Mouse (Mus musculus): Measurements from ENCODE around the gene Plekha1. TPM values are rescaled to one million over a fixed set of nuclear protein-coding genes. Genes with fewer than 3 reads are reported as not detected.
A peak's percentile ranks its signal among the peaks of the same experiment; 100 is the strongest.

The Plekha1 gene
- total RNA-seq, 1 experiment from 2014 or later: 52.4 TPM

DNA sequence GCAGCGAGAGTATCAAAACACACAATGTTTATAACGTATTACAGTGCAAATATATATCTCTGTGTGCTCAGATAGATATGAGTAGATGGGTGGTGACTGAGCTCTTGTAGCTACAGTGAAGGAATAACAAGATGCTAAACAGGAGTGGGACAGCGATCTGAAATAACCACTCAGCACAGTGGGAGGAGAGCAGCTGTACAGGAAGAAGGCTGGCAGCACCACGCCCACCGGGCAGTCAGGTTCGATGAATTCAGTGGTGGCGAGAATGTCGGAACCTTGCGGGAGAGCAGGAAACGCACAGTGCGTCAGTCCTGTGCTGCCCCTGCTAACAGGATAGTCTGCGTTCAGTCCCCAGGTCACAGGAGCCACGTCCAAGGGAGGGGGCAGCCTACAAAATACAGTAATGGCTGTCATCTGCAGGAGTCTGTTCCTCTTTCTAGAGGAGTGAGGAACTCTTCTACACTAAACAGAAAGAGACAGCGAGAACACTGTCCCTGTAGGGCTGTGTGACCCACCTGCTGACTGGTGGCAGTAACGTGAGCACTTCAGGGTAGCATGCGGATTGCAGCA, 38.0 kb downstream of the Plekha1 start:
- ATAC-seq (ENCODE audit: extremely low read depth, insufficient number of reproducible peaks, low FRiP score, poor library complexity, severe bottlenecking): peak; percentile 59

DNA sequence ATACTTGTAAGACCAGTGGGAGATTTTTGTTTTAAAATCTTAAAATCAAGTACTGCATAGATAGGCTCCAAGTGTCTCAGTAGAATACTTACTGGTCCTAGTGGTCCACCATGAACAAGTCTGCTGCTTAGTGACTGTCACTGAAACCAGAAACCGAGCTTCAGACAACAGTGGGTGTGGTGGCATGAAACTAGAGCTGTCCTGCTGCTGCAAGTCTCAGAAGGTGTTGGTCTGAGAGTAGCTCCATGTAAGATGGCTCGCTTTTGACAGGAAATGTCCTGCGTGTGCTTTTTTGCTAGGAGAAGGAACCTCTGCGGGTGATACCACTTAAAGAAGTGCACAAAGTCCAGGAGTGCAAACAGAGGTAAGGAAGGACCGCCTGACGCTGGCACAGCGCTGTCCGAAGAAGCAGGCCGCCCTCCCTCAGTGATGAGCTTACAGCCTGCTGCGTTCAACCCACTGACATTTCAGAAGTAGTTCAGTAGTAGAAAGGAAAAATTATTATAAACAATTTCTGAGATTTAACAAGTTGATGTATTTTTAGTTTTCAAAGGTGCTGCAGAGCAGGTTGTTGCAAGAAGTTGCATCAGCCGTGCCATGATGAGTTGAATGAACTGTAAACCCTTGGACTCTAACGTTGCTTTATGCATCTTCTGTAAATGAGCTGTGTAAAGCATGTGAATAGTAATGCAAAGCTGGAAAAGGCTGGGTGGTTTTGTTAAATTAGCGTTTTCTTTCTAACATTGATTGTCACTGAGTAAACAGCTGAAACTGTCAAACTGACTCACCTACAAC, 39.2 kb downstream of the Plekha1 start:
- no peak for ATAC-seq (ENCODE audit: extremely low read depth, insufficient number of reproducible peaks, low FRiP score, poor library complexity, severe bottlenecking)

DNA sequence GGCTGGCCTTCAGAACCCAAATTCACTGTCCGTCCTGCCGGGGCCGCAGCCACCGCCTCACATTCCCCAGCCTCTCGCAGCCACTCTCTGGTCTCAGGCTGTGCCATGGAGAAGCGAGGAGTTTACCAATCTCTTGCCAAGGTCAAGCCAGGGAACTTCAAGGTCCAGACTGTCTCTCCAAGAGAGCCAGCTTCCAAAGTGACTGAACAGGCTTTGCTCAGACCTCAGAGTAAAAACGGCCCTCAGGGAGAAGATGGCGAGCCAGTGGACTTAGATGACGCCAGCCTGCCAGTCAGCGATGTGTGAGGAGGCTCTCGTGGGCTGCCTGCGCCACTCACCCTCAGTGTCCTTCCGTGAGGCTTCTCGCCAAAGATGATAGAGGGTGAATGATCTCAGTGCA, 45.3 kb downstream of the Plekha1 start:
- no peak for ATAC-seq (ENCODE audit: extremely low read depth, insufficient number of reproducible peaks, low FRiP score, poor library complexity, severe bottlenecking)

DNA sequence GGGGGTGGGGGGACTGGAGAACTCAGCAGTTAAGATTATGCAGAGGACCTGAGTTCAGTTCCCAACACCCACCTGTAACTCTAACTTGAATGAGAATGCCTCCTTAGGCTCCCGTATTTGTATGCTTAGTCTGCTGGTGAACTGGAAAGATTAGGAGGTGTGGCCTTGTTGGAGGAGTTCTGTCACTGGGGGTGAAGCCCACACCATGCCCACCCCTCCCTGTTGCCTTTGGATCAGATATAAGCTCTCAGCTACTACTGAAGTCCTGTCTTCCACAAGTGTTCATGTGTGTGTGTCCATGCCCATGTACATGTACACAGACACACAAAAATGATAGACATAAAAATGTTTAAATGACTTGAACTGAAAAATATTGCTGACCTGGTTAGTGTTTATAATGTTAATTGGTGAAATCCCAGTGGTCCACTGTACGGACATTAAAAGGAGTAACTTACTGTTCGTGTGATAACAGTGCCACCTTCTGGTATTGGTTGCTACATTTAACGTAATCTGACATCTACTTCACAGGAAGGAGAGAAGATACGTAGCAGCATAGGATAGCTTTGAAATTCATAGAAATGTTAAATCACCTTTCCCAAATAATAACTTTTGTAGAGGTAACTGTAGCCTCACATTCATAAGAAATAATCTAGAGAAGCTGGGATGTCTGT, 49.3 kb downstream of the Plekha1 start:
- ATAC-seq (ENCODE audit: extremely low read depth, insufficient number of reproducible peaks, low FRiP score, poor library complexity, severe bottlenecking): 0 out of 2 replicates have a peak, but pooled peaks have one; percentile 26

DNA sequence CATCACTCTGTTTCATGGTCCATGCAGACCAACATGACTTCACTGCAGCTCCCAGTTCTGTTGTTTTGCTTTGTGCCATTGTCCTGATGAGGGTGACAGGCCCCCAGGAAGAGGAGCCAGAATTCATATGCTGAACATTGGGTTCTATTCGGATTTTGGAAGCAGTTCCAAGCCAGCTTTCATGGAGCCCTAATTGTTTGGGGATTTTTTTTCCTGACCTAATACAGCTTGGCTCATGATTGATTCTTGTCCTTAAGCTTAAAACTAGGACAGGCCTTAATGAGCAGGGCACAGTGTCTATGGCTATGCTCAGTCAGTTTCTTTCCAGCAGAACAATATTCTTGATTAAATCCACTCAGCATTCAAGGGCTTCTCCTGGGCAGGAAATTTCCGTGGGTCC, 52.7 kb downstream of the Plekha1 start:
- no peak for ATAC-seq (ENCODE audit: extremely low read depth, insufficient number of reproducible peaks, low FRiP score, poor library complexity, severe bottlenecking)

DNA sequence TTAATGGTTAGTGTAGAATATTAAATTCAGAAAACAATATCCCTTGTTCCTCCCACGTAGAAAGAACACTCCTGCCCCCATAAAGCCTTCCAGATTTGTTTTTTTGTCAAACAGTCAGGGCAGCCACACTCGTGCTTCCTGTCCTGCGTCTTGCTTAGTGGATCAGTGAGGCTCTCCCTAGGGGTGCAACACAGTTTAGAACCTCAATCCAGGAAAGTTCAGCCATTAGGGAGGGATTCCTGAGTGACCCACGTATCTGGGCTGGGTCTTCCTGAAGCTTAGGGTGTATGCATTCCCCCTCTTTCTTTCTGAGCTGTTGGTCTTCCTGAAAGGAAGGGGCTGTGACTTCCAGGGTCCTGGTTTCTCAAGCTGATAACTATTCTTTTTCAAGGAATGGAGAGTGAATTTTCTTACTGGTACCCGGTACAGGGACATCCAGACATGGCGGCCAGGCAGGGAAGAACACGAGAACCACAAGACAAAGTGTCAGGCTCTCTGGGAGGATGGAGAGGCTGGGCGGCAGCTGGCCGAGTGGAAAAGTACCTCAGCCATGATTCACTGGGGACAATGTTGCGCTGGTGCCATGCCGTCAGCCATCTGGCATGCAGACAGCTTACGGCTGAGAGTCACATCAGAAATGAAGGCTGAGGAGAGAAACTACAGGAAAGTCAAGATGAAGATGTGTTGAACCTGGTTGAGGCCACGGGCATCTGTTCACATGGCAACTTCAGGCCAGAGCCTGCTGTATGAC, 57.6 kb downstream of the Plekha1 start:
- ATAC-seq (ENCODE audit: extremely low read depth, insufficient number of reproducible peaks, low FRiP score, poor library complexity, severe bottlenecking): no peak

DNA sequence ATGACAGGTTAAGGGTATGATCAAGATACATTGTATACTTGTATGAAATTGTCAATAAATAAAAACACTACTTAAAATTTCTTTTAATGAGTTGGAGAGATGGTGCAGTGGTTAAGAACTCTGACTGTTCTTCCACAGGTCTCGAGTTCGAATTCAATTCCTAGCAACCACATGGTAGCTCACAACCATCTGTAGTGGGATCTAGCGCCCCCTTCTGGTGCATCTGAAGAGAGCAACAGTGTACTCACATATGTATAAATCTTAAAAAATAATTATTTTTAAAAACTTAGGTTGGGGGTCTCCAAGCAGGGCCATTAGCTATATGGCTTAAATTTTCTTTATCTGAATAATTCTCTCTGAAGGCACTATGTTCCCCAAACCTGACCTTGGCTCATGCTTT, 64.8 kb downstream of the Plekha1 start:
- ATAC-seq (ENCODE audit: extremely low read depth, insufficient number of reproducible peaks, low FRiP score, poor library complexity, severe bottlenecking): no peak

DNA sequence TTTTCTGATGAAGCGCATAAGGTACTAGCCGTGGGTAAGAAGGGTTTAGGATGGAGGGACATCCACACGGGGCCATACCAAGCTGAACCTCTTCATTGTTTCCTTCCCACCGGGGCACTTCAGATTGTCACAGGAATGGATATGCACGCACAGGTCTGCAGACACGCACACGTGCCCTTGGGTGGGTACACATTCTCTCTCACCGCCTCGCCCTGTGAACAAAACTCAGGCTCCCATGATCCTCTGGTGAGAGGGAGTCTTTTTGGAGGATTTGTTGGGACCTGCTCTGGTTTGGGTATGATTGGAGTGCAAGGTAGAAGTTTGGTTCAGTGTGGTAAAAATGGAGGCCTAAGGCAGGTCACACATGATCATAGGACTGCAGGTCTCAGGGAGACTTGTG, 67.4 kb downstream of the Plekha1 start:
- ATAC-seq (ENCODE audit: extremely low read depth, insufficient number of reproducible peaks, low FRiP score, poor library complexity, severe bottlenecking): no peak

DNA sequence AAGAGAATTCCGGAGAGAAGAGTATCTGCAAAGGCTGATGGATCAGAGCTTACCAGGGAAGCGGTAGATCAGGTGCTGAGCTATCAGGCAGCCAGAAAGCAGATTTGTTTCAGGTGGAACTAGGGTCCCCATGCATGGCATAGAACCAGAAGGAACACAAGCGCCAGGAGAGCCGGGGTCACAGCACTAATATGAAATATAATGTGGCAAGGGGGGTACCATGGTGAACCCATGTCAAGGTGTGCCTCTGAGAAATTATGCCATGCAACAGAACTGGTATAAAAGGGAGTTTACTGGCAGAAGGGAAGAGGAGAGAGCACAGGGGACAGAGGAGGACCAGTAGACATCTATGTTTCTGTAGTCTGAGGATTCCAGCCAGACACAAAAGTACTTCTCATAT, 69.1 kb downstream of the Plekha1 start:
- no peak for ATAC-seq (ENCODE audit: extremely low read depth, insufficient number of reproducible peaks, low FRiP score, poor library complexity, severe bottlenecking)

DNA sequence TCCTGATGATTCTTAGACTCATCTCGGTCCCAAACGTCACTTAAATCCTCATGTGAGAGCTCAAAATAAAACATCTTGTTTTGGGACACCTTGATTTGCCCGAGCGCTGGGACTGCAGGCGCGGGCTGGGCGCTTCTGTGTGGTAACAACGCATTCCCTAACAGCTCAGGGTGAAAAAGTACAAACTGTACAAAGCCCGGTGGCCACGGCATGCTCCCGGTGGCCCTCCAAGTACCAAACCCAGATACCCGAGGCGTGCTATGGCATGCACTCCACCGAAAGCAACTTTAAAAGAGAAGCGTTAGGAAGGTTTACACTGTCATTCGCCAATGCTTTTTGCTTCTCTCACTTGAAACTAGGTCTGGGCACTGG, 69.9 kb downstream of the Plekha1 start:
- no peak for ATAC-seq (ENCODE audit: extremely low read depth, insufficient number of reproducible peaks, low FRiP score, poor library complexity, severe bottlenecking)

DNA sequence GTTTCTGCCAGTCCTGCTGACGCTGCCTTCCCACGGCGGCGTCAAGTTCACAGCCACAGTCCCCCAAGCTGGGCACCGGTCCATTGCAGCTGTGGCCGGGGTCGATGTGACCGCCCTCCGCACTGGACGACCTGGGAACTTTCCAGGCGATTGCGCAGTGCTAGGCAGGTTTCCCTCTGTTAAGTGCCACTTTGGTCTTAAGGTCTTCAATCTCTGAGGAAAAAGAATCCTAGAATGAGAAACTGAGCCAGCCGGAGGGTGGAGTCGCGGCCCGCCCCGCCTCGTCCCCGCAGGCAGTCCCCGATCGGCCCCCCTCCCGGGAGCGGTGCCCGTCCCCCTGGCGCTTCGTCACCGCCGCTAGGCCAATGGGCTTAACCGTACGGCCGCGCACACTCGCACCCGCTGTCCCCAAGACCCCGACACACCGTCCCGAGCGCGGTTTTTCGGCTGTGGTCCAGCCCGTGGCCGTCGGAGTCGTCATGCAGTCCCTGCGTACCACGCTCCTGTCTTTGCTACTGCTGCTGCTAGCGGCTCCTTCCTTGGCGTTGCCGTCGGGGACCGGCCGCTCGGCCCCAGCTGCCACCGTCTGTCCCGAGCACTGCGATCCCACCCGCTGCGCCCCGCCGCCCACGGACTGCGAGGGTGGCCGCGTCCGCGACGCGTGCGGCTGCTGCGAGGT, 70.4 kb downstream of the Plekha1 start, which contains the start of gene Htra1:
Gene Htra1 (plus strand): TSS at position 319 of the 679 bp plus-strand sequence.
- no peak for ATAC-seq (ENCODE audit: extremely low read depth, insufficient number of reproducible peaks, low FRiP score, poor library complexity, severe bottlenecking)

DNA sequence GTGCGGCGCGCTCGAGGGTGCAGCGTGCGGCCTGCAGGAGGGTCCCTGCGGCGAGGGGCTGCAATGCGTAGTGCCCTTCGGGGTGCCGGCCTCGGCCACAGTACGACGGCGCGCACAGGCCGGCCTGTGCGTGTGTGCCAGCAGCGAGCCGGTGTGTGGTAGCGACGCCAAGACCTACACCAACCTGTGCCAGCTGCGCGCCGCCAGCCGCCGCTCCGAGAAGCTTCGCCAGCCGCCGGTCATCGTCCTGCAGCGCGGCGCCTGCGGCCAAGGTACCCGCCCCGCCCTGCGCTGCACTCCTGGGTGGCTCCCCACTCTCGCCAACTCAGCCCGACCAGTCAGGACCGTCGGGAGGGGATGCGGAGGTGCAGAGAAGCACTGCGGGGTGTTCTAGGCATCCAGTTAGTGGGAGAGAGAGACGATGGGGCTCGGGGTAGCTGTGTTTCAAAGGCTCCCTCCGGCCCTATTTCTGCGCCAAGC, 71.0 kb downstream of the Plekha1 start:
- no peak for ATAC-seq (ENCODE audit: extremely low read depth, insufficient number of reproducible peaks, low FRiP score, poor library complexity, severe bottlenecking)

DNA sequence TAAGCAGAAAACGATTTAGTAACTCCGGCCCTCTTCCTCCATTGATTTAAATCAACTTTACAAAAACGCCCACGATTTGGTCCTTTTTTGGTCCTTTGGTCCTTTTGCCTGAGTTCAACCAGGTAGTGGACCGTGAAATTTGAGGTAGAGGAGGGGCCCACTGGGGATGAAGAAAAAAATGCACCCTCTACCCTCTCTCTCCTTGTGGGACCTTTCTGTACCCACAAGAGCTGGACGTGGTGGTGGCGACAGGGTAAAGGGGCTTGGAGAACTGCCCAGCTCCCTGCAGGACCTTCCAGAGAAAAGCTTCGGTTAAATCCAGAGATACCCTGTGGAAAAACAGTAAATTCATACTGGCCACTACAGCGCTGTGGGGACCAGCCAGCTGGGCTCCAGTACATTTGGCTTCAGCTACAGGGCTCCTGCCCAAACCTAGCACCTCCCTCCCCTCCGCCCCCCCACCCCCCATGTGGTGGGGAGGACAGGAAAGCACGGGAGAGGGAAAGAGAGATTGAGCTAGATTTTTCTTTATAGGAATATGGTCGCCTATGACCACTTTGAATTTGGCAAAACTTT, 71.8 kb downstream of the Plekha1 start:
- no peak for ATAC-seq (ENCODE audit: extremely low read depth, insufficient number of reproducible peaks, low FRiP score, poor library complexity, severe bottlenecking)

DNA sequence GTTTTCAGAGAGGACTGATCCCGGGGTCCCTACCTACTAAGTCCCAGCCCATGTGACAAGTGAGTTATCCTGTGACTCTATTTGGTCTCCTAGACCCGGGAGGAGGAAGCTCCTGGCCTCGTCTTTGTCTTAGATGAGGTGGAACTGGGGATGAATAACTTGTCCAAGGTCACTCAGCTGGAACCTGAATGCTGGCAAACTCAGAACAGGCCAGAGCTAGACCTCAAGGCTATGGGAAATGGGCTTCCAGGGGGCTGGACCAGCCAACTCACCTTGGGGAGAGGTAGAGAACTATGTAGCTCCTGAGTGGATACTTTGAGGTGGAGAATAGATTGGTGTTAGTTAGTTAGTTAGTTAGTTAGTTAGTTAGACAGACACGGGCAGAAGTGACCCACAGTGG, 72.4 kb downstream of the Plekha1 start:
- ATAC-seq (ENCODE audit: extremely low read depth, insufficient number of reproducible peaks, low FRiP score, poor library complexity, severe bottlenecking): no peak

DNA sequence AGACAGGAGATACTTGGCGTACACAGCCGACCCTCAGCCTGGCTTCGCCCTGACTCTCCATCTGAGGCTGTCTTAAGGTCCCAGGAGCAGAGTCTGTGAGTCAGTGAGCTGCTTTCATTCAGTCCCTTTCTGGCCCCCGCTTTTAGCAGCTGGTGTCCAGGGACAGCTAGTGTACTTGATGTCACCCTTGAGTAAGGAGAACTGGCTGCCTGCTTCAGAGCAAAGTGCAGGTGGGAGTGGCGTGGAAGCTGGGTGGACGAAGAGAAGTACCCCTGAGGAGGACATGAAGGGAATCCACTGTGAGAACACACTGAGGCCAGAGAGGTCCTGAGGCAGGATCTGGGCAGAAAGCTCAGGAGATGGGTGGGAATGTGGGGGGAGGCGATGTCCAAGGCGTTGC, 73.3 kb downstream of the Plekha1 start:
- no peak for ATAC-seq (ENCODE audit: extremely low read depth, insufficient number of reproducible peaks, low FRiP score, poor library complexity, severe bottlenecking)

DNA sequence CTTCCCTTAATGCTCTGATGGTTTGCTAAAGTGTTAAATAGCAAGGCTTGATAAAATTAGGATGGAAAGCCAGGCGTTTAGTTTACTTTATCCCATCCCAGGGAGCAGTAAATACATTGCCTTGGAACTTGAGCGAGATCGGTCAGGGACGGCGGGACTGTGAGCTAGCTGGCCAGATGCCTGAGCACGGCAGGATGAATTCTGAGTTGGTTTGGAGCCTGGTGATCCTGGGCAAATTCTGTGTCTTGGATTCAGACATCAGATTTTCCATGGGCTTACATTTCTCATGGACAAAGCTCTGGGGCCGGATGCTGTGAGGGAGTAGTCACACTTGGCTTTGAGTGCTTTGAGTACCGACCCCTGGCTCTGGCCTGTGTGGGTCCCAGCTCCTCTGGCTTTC, 75.2 kb downstream of the Plekha1 start:
- no peak for ATAC-seq (ENCODE audit: extremely low read depth, insufficient number of reproducible peaks, low FRiP score, poor library complexity, severe bottlenecking)

DNA sequence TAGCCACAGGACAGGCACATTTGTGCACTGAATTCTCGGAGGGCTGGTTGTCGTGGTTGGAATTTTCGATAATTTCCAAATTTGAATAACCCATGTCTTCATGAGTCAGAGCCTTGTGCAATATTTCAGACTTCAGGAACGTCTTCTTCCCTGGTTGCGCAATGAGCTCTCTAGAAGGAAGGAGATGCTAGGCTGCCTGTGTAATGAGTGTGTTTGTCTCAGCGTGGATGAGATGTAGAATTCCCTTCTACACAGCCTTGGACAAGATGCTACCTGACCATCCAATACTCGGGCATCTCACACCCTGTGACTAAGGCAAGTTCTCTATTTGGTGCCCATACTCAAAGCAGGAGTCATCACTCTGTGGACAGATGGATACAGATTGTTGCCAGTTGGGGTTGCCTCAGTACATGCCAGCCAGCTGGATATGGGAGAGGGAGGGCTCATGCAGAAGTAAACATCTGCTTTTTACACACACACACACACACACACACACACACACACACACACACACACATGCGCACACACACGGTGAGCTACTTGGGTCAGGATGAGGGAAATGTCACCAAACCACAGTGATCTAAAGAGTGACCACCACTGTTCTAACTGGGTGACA, 77.8 kb downstream of the Plekha1 start:
- no peak for ATAC-seq (ENCODE audit: extremely low read depth, insufficient number of reproducible peaks, low FRiP score, poor library complexity, severe bottlenecking)

DNA sequence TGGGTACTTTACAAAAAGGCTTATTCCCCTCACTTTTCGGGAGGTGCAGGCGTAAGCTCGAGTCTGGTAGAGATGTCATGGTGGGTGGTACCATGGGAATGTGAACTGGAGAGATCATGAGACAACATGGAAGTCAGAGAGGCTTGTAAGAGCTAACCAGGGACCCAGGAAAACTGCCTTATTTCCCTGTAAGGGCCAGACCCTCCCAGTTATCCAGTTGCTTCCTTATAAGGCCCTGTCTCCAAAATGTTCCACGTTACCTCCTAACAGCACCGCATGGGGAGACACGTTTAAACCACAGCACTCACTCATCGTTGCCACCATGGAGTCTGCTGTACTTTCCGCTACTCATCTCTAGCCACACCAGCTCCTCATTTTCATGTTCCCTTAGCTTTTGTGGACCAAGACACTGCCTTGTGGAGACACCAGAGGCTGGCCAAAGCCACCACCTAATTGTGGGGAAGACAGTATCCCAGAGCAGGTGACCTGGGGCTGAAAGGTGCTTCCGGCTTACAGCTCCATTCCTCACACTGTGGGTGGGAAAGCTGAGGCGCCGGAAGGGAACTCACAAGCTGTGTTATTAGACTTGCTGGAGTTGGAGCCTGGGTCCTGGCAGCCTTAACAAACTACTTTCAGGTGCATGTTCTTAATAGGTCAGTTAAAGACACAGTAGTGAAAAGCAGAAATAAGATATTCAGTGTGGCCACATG, 79.4 kb downstream of the Plekha1 start:
- ATAC-seq (ENCODE audit: extremely low read depth, insufficient number of reproducible peaks, low FRiP score, poor library complexity, severe bottlenecking): no peak
